Mouse (Mus musculus) E14TG2a.4 (cell line): ENCODE results near the gene Map2k6.
A peak's percentile ranks its signal among the peaks of the same experiment; 100 is the strongest.

ENCODE experiments used
- H3K27me3 ChIP-seq: 2 replicates; pipeline ENCODE4 v1.6.1; 2014; ENCODE audit warnings: low read length, control low read depth; ENCODE audit not compliant: insufficient read depth
- H3K36me3 ChIP-seq: 2 replicates; pipeline ENCODE4 v1.6.1; 2014; ENCODE audit warnings: low read length, control low read depth; ENCODE audit not compliant: insufficient read depth
- H3K4me1 ChIP-seq: replicated peaks from 2 replicates; pipeline ENCODE4 v1.6.1; 2014; ENCODE audit warnings: low read depth, low read length, control low read depth
- H3K4me3 ChIP-seq: replicated peaks from 2 replicates; pipeline ENCODE4 v1.5.1; 2014; ENCODE audit warnings: mild to moderate bottlenecking, low read length
- H3K9me3 ChIP-seq: 2 replicates; pipeline ENCODE4 v1.6.1; 2014; ENCODE audit warnings: low read length, control low read depth
- CTCF ChIP-seq: conservative IDR thresholded peaks from 2 replicates; pipeline ENCODE4 v1.5.1; 2014; ENCODE audit warnings: low read length
- NANOG ChIP-seq: IDR thresholded peaks from 2 replicates; pipeline ENCODE4 v1.6.1; 2014; ENCODE audit warnings: borderline replicate concordance, low read length, mixed read lengths
- POU5F1 ChIP-seq: IDR thresholded peaks from 2 replicates; pipeline ENCODE4 v1.6.1; 2014; ENCODE audit warnings: low read length, borderline replicate concordance

Map2k6 gene

GRCm38 (mm10) chr11:110371827-110372226 lies 27.1 kb upstream of the Map2k6 start:
- Histone ChIP-seq H3K4me3 (no peak overlapping the region), H3K9me3 (no peaks in the 10 kb centered on the region), H3K4me1 (peaks cover 12% of the 10 kb centered on the region), H3K27me3 (peaks cover 2% of the 10 kb centered on the region), H3K36me3 (no peaks in the 10 kb centered on the region)
- TF ChIP-seq POU5F1 (no peak), CTCF (no peak), NANOG (no peak)

- TF ChIP-seq CTCF (no peak), NANOG (no peak), POU5F1 (no peak)
- Histone ChIP-seq H3K27me3 (peaks cover 2% of the 10 kb centered on the region), H3K9me3 (no peaks in the 10 kb centered on the region), H3K4me3 (no peak overlapping the region), H3K4me1 (peaks cover 12% of the 10 kb centered on the region), H3K36me3 (no peaks in the 10 kb centered on the region)
Measured at GRCm38 (mm10) chr11:110372266-110372954, 26.5 kb upstream of the Map2k6 start.

- Histone ChIP-seq H3K4me1 (peaks cover 12% of the 10 kb centered on the region), H3K36me3 (no peaks in the 10 kb centered on the region), H3K4me3 (no peak overlapping the region), H3K9me3 (no peaks in the 10 kb centered on the region), H3K27me3 (peaks cover 2% of the 10 kb centered on the region)
- TF ChIP-seq NANOG (no peak), POU5F1 (no peak), CTCF (no peak)
Measured at GRCm38 (mm10) chr11:110374036-110374435, 24.9 kb upstream of the Map2k6 start.

DNA sequence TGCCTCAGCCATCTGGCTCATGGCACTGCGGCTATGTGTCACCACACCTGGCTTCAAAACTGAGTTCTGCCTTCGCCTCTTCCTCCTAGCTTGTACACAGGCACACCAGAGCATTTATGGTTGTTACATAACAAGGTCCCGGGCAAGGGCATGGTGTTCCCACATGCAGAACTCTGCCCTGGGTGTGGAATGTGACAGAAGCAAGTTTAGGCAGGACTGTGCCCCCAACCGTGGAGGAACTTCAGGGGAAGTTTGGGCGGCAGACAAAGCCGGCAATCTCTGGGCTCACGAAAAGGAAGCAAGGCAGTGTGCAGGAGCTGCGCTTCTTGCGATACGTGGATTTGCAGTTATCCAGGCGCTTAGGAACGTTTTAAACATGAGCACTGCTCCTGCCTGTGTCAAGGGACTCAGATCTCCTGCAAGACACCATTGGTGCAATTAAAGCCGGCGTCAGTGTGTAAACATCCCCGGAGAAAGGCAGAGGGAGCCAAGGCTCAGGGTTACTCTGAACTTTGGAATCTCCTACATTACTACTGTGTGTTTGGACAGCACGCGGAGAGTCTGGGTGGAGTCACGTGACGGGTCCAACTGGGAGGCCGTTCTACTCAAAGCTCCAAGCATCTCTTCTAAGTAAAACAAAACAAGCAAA lies 19.1 kb upstream of the Map2k6 start:
- no peak for TF ChIP-seq CTCF
- TF ChIP-seq NANOG, result no peak
- no peak for TF ChIP-seq POU5F1
- Histone ChIP-seq H3K36me3 (no peaks in the 10 kb centered on the region), H3K4me1 (peaks cover 16% of the 10 kb centered on the region), H3K4me3 (peak overlapping the region; percentile 66), H3K27me3 (peaks cover 13% of the 10 kb centered on the region), H3K9me3 (no peaks in the 10 kb centered on the region)

DNA sequence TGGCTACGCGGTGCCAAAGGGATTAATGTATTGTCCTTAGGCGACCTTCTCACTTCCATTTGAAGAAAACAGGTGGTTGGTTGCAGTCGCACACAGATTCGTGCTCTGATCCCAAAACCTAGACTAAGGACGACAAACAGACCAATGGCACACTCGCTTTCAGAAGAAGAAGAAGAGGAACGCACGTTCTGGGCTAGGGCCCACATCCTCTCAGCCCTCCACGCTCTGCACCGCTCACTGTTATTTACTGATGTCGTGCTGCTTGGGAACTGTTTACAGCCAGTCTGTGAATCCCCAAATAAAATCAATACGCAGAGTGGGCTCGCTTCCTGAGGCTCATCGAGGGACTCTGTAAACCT lies 18.6 kb upstream of the Map2k6 start:
- Histone ChIP-seq H3K4me1 (peaks cover 16% of the 10 kb centered on the region), H3K27me3 (peaks cover 13% of the 10 kb centered on the region), H3K4me3 (peak overlapping the region; percentile 66), H3K36me3 (no peaks in the 10 kb centered on the region), H3K9me3 (no peaks in the 10 kb centered on the region)
- TF ChIP-seq POU5F1, result no peak
- no peak for TF ChIP-seq NANOG
- TF ChIP-seq CTCF, result no peak

- H3K36me3 ChIP-seq, result no peaks in the 10 kb centered on the region
- H3K27me3 ChIP-seq, result 0 out of 2 replicates have a peak, but pooled peaks cover under 1% of the 10 kb centered on the region
- H3K4me1 ChIP-seq, result peaks cover 3% of the 10 kb centered on the region
- H3K9me3 ChIP-seq, result no peaks in the 10 kb centered on the region
- no peak for TF ChIP-seq NANOG
- no peak for TF ChIP-seq POU5F1
- TF ChIP-seq CTCF, result no peak
- H3K4me3 ChIP-seq, result no peak overlapping the region
Measured at GRCm38 (mm10) chr11:110385487-110385886, 13.4 kb upstream of the Map2k6 start.

GRCm38 (mm10) chr11:110392763-110393162 lies 6.2 kb upstream of the Map2k6 start:
- no peaks in the 10 kb centered on the region for H3K36me3 ChIP-seq
- H3K27me3 ChIP-seq, result peaks cover 25% of the 10 kb centered on the region
- TF ChIP-seq CTCF (no peak), POU5F1 (no peak), NANOG (no peak)
- H3K4me3 ChIP-seq, result no peak overlapping the region
- H3K9me3 ChIP-seq, result peaks cover 4% of the 10 kb centered on the region; the same call in 1 of the 2 replicates
- H3K4me1 ChIP-seq, result peaks cover 25% of the 10 kb centered on the region

DNA sequence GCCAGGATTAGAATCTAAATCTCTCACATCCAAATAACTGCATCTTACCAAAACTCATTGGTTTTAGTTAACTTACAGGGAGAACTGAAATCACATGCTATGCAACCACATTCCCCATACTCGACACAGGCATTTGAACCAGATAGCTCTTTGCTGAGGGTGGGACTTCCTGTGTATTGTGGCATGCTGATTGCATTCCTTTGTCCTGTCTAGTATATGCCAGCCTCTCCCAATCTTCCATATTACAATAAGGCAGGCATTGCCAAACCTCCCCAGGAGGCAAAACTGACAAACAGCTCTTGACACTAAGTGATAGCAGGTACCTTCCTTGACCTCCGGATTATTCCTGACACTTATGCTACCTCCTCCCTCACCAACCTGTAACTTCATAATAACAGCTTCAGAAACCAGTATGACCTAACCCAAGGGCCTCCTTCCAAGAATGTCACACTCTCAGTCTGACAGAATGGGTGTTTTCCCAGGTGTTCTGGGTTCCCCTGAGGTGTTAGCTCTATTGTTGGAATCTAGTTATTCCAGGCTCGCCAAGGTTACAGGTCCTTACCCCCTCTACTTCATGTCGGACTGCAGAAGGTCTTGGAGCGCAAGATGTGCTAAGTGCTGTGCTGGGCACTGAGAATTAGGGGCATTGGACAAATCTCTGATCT lies 4.0 kb upstream of the Map2k6 start:
- no peak for TF ChIP-seq POU5F1
- TF ChIP-seq CTCF, result no peak
- TF ChIP-seq NANOG, result no peak
- Histone ChIP-seq H3K4me3 (no peak overlapping the region), H3K36me3 (no peaks in the 10 kb centered on the region), H3K4me1 (peaks cover 39% of the 10 kb centered on the region), H3K27me3 (peaks cover 28% of the 10 kb centered on the region), H3K9me3 (peaks cover 4% of the 10 kb centered on the region; the same call in 1 of the 2 replicates)

DNA sequence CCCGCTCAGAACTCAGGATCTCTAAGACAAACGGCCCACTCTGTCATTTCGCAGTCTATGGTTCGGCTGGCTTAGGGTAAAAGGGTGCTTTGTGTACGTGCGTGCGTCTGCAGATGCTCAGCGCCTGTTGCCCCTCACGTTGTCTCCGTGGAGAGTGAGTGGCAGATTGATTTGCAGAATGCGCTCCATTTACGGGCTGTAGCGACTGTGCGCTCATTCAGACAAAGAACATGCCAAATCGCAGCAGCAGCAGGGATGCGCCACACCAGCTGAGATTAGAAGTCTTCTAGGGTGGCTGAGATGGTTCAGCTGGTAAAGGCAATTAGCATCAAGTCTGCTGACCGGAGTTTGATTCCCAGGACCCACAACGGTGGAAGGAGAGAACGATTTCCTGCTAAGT lies 2.8 kb upstream of the Map2k6 start:
- Histone ChIP-seq H3K4me3 (no peak overlapping the region; the same call in 1 of the 2 replicates), H3K9me3 (peaks cover 1% of the 10 kb centered on the region; the same call in 1 of the 2 replicates), H3K27me3 (peaks cover 28% of the 10 kb centered on the region), H3K36me3 (no peaks in the 10 kb centered on the region), H3K4me1 (peaks cover 41% of the 10 kb centered on the region)
- no peak for TF ChIP-seq CTCF
- no peak for TF ChIP-seq NANOG
- no peak for TF ChIP-seq POU5F1
